Mouse (Mus musculus): ENCODE results near the gene Cpb1.

Cpb1 gene

GRCm38 (mm10) chr3:20275633-20276032 is at the start of gene Cpb1:
Gene Cpb1 (minus strand): TSS chr3:20275733.
- DNase-seq (ENCODE audit: low spot score): no peak

- DNase-seq (ENCODE audit: low spot score): no peak
Measured at GRCm38 (mm10) chr3:20317233-20317632, 41.7 kb upstream of the Cpb1 start.

- DNase-seq (ENCODE audit: low spot score): no peak
Measured at GRCm38 (mm10) chr3:20309142-20309541, 33.6 kb upstream of the Cpb1 start.

- DNase-seq (ENCODE audit: low spot score): no peak
Measured at GRCm38 (mm10) chr3:20307256-20307655, 31.7 kb upstream of the Cpb1 start.

DNA sequence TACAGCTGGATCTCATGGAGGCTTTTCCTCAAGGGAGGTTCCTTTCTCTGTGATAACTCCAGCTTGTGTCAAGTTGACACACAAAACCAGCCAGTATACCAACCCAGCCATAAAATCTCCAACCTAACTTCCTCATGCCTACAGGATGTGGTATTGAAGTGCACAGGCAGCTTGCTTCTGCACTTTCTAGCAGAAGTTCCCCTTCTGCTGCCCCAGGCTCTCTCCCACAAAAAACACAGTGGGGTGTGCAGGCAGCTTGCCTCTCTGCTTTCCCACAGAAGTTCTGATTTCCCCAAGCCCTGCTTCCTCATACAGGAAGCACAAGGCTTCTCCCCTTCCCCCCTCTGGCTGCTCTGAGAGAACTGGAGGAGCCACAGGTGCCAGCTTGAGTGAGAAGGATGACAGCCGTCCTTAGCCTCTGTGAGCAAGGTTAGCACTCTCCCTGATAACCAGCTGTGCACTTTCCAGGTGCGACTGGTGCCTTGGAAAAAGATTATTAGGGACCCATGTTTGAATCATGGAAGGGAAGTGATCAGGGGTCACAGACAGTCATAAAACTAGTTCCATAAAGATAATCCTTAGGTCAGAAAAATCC is 29.3 kb upstream of the Cpb1 start:
- DNase-seq (ENCODE audit: low spot score): no peak

DNA sequence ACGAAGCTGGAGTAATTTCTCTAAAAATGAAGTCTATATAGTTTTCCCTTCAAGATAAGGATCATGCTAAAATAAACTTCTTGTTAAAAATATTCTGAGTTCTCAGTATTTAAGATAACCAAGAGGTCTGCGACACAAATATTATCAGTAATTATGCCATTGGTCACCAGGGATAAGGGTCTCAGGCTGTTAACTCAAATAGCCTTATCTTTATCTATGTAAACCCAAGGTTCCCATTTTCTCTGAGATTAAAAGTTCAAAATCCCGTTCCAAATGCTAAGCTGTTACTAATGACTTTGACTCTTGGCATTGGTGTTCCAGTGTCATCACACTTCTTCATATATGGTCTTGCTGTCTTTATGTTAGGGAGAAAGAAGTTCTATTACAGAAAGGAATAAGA is 20.0 kb upstream of the Cpb1 start:
- DNase-seq (ENCODE audit: low spot score): no peak

DNA sequence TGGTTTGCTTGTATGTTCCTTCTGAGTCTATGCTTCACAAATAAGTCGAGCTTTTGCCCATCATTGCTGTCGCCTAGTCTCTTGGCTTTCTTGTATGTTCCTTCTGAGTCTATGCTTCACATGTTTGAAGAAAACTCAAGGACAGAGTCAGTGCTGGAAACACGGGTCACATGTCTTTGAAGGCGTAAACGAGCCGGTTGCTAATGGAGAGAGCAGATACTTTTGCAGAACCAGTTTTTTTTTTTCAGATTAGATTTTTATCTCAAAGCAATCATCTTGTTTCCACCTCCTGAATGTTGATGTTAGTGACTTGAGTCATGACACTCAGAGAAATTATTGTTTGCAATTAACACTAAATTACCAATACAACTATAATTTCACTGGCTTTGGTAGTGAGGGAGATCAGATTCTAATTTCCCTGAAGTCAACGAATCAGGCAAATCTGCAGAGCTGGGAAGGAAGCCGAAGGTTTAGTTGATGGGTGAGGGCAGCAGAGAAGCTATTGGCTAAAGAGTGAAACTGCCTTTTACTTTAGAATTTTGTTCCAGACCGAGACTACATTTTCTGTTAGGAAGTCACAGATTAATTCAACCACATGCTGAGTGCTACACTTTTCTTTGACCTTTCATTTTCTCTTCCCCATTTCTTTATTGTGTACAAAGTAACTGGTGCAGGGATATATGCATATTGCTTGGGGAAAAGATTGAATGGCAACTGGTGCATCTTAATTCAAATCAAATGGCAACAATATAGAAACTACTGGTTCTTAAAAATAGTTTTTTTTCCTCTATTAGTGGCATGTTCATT is 19.2 kb upstream of the Cpb1 start:
- DNase-seq (ENCODE audit: low spot score): no peak

DNA sequence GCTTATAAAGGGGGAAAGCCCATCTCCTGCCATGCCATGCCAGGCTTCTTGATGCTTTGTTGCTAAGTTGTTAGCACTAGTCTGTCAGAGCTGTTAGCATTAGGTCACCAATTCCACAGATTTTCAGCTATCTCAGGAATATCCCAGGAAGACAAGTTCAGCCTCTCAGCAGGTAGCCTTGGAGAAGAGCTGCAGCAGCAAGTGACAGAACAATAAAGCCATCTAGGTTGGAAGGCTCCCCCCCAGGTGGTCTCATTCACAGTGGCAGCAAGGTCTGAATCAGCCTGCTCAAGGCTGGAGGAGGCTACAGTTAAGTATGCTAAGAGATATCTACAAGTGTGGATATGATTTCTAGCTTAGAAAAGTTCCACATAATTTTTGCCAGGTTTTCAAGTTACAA is 15.8 kb upstream of the Cpb1 start:
- DNase-seq (ENCODE audit: low spot score): no peak

- no peak for DNase-seq (ENCODE audit: low spot score)
Measured at GRCm38 (mm10) chr3:20288761-20289160, 13.2 kb upstream of the Cpb1 start.

GRCm38 (mm10) chr3:20281796-20282195 is 6.3 kb upstream of the Cpb1 start:
- DNase-seq (ENCODE audit: low spot score): no peak

- no peak for DNase-seq (ENCODE audit: low spot score)
Measured at GRCm38 (mm10) chr3:20254566-20255479, 20.7 kb downstream of the Cpb1 start.

GRCm38 (mm10) chr3:20243913-20244312 is 31.6 kb downstream of the Cpb1 start:
- no peak for DNase-seq (ENCODE audit: low spot score)

- no peak for DNase-seq (ENCODE audit: low spot score)
Measured at GRCm38 (mm10) chr3:20242050-20242449, 33.5 kb downstream of the Cpb1 start, which contains the start of gene Cpa3. Gene Cpa3 (minus strand): TSS chr3:20242181.

- no peak for DNase-seq (ENCODE audit: low spot score)
Measured at GRCm38 (mm10) chr3:20239741-20240140, 35.8 kb downstream of the Cpb1 start.

DNA sequence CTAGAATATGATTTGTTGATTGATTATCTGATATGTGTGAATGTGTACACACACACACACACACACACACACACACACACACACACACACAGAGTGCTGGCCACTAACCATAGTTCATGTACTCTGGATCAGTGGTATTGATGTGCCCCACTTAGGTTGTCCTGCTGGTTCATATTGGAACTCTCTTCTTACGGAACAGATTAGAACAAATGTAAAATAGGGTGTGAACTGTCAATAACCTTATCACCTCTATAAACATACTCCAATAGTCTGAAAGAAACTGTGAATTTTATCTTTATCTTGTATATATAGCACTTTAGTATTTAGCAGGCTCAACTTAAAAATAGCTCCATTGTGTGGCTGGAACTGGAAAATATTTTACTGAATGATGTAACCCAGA is 38.6 kb downstream of the Cpb1 start:
- no peak for DNase-seq (ENCODE audit: low spot score)

DNA sequence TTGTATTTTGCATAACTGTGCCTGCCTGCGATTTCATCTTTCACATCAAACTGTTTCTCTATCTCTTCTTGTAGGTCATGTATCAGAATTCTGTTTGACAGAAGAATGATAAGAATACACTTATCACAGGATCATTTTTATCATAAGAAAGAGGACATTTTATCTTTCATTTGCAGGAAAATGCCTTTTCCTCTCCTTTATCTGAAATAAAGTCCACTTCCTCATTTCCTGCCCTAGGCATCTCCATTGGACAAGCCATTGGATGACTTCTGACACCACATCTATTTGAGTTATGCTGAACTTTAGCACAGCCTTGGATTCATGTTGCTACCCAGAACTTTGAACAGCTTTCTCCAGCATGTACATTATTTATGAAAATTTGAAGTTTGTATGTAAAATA is 46.5 kb downstream of the Cpb1 start:
- DNase-seq (ENCODE audit: low spot score): no peak

- DNase-seq (ENCODE audit: low spot score): no peak
Measured at GRCm38 (mm10) chr3:20225429-20225828, 50.1 kb downstream of the Cpb1 start.

GRCm38 (mm10) chr3:20222926-20223698 is 52.4 kb downstream of the Cpb1 start:
- DNase-seq (ENCODE audit: low spot score): no peak

GRCm38 (mm10) chr3:20222136-20222535 is 53.4 kb downstream of the Cpb1 start:
- no peak for DNase-seq (ENCODE audit: low spot score)

- DNase-seq (ENCODE audit: low spot score): no peak
Measured at GRCm38 (mm10) chr3:20198869-20199268, 76.7 kb downstream of the Cpb1 start.

Measured in ovary, adult 18-20 months (tissue).